Mouse (Mus musculus): ENCODE data around the gene Hist1h4b.

The Hist1h4b gene

DNA sequence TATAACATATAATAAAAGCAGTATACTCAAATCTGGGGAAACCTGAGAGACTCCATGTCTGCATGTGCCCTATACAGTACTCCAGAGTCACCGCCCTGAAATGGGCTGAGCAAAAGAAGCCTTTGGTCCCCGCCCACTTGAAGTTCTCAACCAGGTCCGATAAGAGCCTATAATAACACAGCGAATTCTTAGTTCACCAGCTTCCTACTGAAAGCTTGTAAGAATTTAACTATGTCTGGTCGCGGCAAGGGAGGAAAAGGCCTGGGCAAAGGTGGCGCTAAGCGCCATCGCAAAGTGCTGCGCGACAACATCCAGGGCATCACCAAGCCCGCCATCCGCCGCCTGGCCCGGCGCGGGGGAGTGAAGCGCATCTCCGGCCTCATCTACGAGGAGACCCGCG, at the start of gene Hist1h4b:
TSS of gene Hist1h4b (plus strand) at position 224 of the 400 bp plus-strand sequence.
- DNase-seq (ENCODE audit: low spot score in 2 of 2): peak; percentile 89 to 90

GRCm38 (mm10) chr13:23708041-23708440, 48.8 kb upstream of the Hist1h4b start:
- DNase-seq (ENCODE audit: low spot score in 2 of 2): no peak

GRCm38 (mm10) chr13:23708654-23709053, 48.2 kb upstream of the Hist1h4b start:
- no peak for DNase-seq (ENCODE audit: low spot score in 2 of 2)

- no peak for DNase-seq (ENCODE audit: low spot score in 2 of 2)
These were observed 47.0 kb upstream of the Hist1h4b start for GRCm38 (mm10) chr13:23709714-23710373.

DNA sequence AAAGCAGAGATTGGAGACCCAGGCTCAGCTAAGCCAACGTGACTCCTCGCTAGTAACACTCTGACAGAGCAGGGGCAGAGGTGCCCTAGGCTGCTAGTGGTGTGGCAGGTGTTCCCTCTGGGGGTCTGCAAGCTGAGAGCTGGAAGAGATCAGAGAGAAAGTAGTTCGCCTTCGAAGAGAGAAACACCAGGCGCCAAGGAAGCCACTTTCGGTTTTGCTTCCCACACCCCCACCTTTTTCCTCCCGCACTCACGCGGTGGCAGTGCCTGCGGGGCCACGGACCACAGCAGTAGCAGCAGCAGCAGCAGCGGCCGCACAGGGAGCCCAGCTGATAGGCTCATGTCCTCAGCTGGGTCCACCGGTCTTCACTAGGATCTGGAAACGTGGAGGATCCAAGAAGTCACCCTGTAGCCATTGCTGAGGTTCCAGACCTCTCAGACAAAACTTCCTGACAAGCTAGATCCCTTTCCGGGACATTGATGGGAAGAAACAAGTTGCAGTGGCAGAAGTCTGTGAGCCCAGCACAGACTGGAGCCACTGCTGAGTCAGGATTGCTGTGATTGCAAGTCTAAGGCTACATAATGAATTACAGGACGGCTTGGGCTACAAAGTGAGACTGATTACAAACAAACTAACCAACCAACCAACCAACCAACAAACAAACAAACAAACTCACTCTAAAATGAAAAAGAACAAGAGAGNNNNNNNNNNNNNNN, 46.3 kb upstream of the Hist1h4b start, which contains the start of gene Hfe:
TSS of gene Hfe (minus strand) at position 481 of the 716 bp plus-strand sequence.
- peak; percentile 71 to 77 for DNase-seq (ENCODE audit: low spot score in 2 of 2)

- no peak for DNase-seq (ENCODE audit: low spot score in 2 of 2)
These were observed 40.4 kb upstream of the Hist1h4b start for GRCm38 (mm10) chr13:23716261-23717042.

DNA sequence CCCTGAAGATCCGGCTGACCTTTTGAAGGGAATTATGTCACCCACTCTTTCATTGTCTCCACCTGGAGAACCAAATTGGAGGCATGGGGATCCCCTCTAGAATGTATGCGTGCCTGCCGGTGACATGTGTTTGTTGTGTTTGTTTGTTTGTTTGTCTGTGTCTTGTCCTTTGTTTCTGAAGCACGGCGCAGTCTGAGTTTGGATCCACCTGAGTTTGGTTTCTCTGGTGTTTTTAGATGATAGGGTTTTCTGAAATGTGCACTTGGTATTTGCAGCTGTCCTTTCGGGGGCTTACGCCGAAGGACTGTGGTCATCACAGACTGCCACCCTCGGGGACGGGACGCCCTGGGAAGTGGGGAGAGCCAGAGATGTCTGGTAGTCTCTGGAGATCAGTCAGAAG, 39.6 kb upstream of the Hist1h4b start:
- DNase-seq (ENCODE audit: low spot score in 2 of 2): peak in 1 of 2 experiments; percentile 2

DNA sequence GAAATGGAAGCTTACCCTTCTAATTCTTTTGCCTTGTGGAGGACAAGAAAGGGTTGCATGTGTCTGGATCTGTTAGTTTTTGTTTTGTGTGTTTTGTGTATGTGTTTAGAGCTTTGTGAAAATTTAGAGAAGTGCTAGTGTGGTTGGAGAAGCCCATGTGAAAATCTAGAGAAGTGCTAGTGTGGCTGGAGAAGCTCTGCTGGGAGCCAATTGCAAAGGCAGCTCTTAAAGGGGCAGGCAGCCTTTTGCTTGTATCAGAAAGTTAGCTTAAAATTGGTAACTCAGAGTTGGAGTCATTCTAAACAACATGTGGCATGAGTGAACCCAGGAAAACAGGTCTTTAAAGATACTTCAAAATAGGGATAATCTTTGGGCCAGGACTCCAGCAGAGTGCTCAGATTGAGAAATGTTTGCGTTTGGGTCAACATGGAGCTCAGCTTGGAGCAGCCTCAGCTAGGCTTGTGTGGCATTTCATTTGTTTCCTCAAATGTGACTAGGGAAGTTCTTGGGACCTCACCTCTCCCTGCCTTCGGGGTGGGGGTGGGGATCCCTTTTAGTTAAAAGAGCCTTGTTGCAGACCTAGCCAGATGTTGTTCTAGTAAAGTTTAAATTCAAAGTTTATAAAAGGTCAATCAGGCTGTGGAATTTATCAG, 39.1 kb upstream of the Hist1h4b start:
- DNase-seq (ENCODE audit: low spot score in 2 of 2): peak in 1 of 2 experiments; percentile 1

DNA sequence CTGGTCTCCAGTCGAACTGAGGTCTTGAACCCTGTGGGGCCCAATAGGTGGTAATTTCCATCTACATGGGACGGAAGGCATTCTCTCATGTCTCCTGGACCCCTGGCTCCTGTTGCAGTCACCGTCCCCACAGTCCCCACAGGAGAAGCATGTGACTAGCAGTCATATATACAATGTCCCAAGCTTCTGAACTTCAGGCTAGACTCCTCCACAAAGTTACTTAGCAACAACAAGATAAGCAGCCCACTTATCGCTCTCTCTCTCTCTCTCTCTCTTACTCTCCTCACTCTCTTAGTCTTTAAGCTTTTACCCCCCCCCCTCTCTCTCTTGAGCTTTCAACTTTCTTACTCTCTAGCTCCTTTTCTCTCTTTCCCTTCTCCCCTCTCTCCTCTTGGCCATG, 32.6 kb upstream of the Hist1h4b start:
- peak in 1 of 2 experiments; percentile 1 for DNase-seq (ENCODE audit: low spot score in 2 of 2)

- DNase-seq (ENCODE audit: low spot score in 2 of 2): no peak
These were observed 31.6 kb upstream of the Hist1h4b start for GRCm38 (mm10) chr13:23725213-23725612.

GRCm38 (mm10) chr13:23728472-23729191, 28.2 kb upstream of the Hist1h4b start:
- DNase-seq (ENCODE audit: low spot score in 2 of 2): peak in 1 of 2 experiments; percentile 3

GRCm38 (mm10) chr13:23729192-23729525, 27.7 kb upstream of the Hist1h4b start:
- peak; percentile 34 to 36 for DNase-seq (ENCODE audit: low spot score in 2 of 2)

DNA sequence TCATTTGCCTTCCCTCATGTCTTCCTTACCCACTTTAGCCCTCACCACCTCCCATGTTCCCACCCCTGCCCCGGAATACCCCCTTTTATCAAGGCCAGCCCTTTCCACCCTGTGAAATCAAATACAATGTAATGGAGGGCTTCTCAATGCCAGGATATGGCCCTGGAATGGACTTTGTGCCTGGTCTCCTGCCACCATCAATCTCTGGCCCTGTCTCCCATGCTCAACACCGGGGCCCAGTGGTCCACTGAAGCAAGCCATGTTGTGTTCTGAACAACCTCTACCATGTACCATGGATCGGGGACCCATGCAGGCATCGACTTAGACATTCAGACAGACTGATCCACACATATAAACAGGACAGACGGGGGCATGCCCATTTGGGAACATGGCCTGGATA, 27.1 kb upstream of the Hist1h4b start:
- peak in 1 of 2 experiments; percentile 3 for DNase-seq (ENCODE audit: low spot score in 2 of 2)

- DNase-seq (ENCODE audit: low spot score in 2 of 2): no peak
These were observed 26.3 kb upstream of the Hist1h4b start for GRCm38 (mm10) chr13:23730479-23730878.

- DNase-seq (ENCODE audit: low spot score in 2 of 2): no peak
These were observed 24.5 kb upstream of the Hist1h4b start for GRCm38 (mm10) chr13:23732156-23732804.

GRCm38 (mm10) chr13:23737091-23737490, 19.7 kb upstream of the Hist1h4b start:
- no peak for DNase-seq (ENCODE audit: low spot score in 2 of 2)

DNA sequence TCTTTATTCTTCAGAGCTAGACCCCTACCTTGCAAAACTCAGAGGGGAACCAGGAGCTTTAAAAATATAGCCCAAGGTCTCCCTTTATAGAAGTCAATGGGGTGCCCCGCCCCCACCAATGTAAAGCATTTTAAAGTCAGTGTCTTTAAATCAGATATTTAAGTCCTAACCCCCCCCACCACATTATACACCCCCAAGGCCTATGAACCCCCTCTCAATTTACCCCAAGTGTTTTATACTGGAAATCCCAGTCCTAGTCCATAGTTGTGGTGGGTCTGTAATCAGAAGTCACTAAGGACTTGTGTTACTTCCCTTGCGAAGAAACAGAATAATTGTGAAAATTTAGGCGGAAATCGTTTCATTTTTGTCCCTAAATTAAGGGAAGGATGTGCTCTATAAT, 18.8 kb upstream of the Hist1h4b start:
- DNase-seq (ENCODE audit: low spot score in 2 of 2): peak in 1 of 2 experiments; percentile 47

- peak; percentile 95 to 97 for DNase-seq (ENCODE audit: low spot score in 2 of 2)
These were observed 18.1 kb upstream of the Hist1h4b start, which contains the start of gene Hist1h1c for GRCm38 (mm10) chr13:23738677-23739068. TSS of gene Hist1h1c (plus strand) at chr13:23738808.

GRCm38 (mm10) chr13:23739069-23739921, 17.5 kb upstream of the Hist1h4b start:
- DNase-seq (ENCODE audit: low spot score in 2 of 2): peak; percentile 87 to 90

DNA sequence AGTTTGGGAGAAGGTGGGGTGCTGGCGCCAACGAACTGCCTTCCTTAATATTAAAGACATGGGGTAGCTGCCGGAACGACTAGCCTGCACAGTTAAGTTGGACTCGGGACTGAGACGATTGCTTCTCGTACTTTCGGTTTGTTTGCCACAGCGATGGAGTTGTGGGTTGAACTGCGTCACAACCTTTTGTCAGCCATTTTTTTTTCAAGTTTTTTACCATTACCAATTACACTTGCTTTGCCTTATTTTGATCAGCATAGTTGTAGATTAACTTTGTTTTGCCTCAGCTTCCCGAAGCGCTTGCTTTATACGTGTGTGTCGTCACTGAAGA, 16.9 kb upstream of the Hist1h4b start:
- DNase-seq (ENCODE audit: low spot score in 2 of 2): no peak
